Mouse (Mus musculus): Measurements from ENCODE around the gene Mid1. TPM values are rescaled to one million over a fixed set of nuclear protein-coding genes. Genes with fewer than 3 reads are reported as not detected.
"Not testable (repeated sequence)": the region's sequence is repeated elsewhere in the genome, so short reads cannot be mapped to it uniquely, and the experiment has no call there.

The Mid1 gene
- total and polyA plus RNA-seq, 2 experiments from 2014 or later: 3.8 to 8.5 TPM

DNA sequence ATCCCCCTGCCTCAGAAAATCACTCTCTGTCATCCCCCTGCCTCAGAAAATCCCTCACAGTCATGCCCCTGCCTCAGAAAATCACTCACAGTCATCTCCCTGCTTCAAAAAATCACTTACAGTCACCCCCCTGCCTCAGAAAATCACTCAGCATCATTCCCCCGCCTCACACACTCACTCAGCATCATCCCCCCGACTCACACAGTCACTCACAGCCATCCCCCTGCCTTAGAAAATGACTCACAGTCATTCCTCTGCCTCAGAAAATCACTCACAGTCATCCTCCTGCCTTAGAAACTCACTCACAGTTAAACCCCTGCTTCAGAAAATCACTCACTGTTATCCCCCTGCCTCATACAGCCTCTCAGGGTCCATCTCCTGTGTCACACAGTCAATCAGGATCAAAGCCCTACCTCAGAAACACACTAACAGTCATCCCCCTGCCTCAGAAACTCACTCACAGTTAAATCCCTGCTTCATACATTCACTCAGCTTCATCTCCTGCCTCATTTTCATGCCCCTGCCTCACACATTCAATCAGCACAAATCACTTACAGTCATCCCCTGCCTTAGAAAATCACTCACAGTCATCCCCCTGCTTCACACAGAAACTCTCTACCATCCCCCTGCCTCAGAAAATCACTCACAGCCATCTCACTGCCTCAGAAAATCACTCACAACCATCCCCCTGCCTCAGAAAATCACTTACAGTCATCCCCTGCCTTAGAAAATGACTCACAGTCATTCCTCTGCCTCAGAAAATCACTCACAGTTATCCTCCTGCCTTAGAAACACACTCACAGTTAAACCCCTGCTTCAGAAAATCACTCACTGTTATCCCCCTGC is 310.1 kb downstream of the Mid1 start:
- H3K4me1 ChIP-seq (ENCODE audit: insufficient read depth, low read length); H3K27ac ChIP-seq; H3K9ac ChIP-seq (replicated peaks; ENCODE audit: low read length); H3K36me3 ChIP-seq (ENCODE audit: insufficient read depth, low read length); ATAC-seq; H3K4me2 ChIP-seq (ENCODE audit: low read depth, low read length); H3K27me3 ChIP-seq (ENCODE audit: insufficient read depth, low read length); H3K4me3 ChIP-seq (ENCODE audit: low read length): not testable (repeated sequence)
- 45% methylated on average over 2 of the region's 2 CpGs for WGBS
- DNase-seq (ENCODE audit: low spot score): peak; percentile 26
- H3K9me3 ChIP-seq (ENCODE audit: low read length): peaks cover 17% of the 10 kb centered on the region; the same call in 1 of the 2 replicates

DNA sequence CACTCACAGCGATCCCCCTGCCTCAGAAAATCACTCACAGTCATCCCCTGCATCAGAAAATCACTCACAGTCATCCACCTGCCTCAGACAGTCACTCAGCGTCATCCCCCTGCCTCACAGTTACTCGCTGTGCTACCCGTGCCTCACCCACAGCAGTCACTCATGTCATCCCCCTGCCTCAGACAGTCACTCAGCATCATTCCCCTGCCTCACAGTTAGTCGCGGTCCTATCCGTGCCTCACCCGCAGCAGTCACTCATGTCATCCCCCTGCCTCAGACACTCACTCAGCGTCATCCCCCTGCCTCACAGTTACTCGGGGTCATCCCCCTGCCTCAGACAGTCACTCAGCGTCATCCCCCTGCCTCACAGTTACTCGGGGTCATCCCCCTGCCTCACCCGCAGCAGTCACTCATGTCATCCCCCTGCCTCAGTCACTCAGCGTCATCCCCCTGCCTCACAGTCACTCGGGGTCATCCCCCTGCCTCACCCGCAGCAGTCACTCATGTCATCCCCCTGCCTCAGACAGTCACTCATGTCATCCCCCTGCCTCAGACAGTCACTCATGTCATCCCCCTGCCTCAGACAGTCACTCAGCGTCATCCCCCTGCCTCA is 311.0 kb downstream of the Mid1 start:
- H3K27me3 ChIP-seq (ENCODE audit: insufficient read depth, low read length); H3K9ac ChIP-seq (replicated peaks; ENCODE audit: low read length); H3K36me3 ChIP-seq (ENCODE audit: insufficient read depth, low read length); ATAC-seq; H3K4me2 ChIP-seq (ENCODE audit: low read depth, low read length); H3K4me3 ChIP-seq (ENCODE audit: low read length); H3K27ac ChIP-seq; H3K4me1 ChIP-seq (ENCODE audit: insufficient read depth, low read length): not testable (repeated sequence)
- 56% methylated on average over 17 of the region's 17 CpGs for WGBS
- peaks cover 14% of the 10 kb centered on the region; the same call in 1 of the 2 replicates for H3K9me3 ChIP-seq (ENCODE audit: low read length)
- peak; percentile 1 for DNase-seq (ENCODE audit: low spot score)

DNA sequence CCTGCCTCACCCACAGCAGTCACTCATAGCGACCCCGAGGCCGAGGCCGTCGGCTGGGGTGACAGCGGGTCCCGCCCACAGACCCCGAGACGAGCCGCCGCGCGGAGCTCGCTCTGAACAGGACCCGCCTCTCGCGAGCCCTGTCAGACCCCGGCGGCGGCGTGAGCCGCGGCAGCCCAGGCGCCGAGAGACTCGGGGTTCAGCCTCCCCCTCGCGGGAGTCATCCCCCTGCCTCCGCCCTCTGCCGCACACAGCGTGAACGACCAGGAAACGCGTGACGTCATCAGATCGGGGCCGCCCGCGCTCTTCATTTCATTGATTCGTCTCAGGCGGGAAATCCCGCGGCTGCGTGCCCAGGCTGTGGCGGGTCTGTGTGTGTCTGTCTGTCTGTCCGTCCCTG is 311.9 kb downstream of the Mid1 start:
- 45% methylated on average over 46 of the region's 46 CpGs for WGBS
- peaks cover 14% of the 10 kb centered on the region; the same call in 1 of the 2 replicates for H3K9me3 ChIP-seq (ENCODE audit: low read length)
- H3K4me3 ChIP-seq (ENCODE audit: low read length): peak overlapping the region; percentile 46
- H3K9ac ChIP-seq (replicated peaks; ENCODE audit: low read length): peak overlapping the region; percentile 60; the same call in 1 of the 2 replicates
- H3K36me3 ChIP-seq (ENCODE audit: insufficient read depth, low read length); H3K27me3 ChIP-seq (ENCODE audit: insufficient read depth, low read length); DNase-seq (ENCODE audit: low spot score); H3K4me1 ChIP-seq (ENCODE audit: insufficient read depth, low read length): not testable (repeated sequence)
- peak; percentile 60 for ATAC-seq
- H3K27ac ChIP-seq: peak overlapping the region; percentile 61; the same call in 1 of the 2 replicates
- peak overlapping the region; percentile 85 for H3K4me2 ChIP-seq (ENCODE audit: low read depth, low read length)

DNA sequence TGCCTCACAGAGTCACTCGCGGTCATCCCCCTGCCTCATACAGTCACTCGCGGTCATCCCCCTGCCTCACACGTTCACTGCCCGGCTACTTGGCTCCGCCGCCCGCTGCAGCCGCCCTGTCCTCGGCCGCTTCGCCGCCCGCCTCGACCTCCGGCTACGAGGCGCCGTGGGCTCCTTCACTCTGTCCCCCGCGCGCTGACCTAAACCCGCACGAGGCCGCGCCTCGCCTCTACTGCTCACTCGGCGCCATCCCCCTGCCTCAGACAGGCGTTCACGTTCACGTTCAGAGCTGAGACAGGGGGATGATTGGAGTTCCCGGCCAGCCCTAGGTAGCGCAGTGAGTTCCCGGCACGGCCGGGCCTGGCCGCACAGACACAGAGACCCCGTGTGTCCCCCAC is 312.5 kb downstream of the Mid1 start:
- Histone ChIP-seq H3K9me3 (ENCODE audit: low read length) (peaks cover 14% of the 10 kb centered on the region; the same call in 1 of the 2 replicates), H3K4me2 (ENCODE audit: low read depth, low read length) (peak overlapping the region; percentile 85), H3K27ac (peak overlapping the region; percentile 61), H3K4me3 (ENCODE audit: low read length) (peak overlapping the region; percentile 46), H3K9ac (replicated peaks; ENCODE audit: low read length) (peak overlapping the region; percentile 60)
- not testable (repeated sequence) for H3K4me1 ChIP-seq (ENCODE audit: insufficient read depth, low read length); H3K27me3 ChIP-seq (ENCODE audit: insufficient read depth, low read length); DNase-seq (ENCODE audit: low spot score); H3K36me3 ChIP-seq (ENCODE audit: insufficient read depth, low read length); ATAC-seq
- WGBS: 42% methylated on average over 40 of the region's 40 CpGs

DNA sequence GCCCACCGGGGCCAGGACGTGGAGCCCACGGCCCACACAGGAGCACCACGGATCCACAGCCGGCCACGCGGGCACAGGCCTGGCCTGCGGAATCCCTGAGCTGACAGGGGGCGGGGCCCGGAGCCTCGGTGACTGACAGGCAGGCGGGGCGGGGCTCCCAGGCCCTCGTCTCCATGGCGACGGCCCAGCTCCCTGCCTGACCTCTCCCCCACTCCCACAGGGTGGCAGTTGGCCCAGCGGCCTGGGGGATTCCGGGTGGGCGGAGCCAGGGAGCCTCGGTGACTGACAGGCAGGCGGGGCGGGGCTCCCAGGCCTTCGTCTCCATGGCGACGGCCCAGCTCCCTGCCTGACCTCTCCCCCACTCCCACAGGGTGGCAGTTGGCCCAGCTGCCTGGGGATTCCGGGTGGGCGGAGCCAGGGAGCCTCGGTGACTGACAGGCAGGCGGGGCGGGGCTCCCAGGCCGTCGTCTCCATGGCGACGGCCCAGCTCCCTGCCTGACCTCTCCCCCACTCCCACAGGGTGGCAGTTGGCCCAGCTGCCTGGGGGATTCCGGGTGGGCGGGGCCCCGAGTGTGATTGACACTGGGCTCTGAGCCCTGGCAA is 313.0 kb downstream of the Mid1 start:
- ATAC-seq: peak; percentile 90
- H3K4me1 ChIP-seq (ENCODE audit: insufficient read depth, low read length); H3K27me3 ChIP-seq (ENCODE audit: insufficient read depth, low read length); H3K36me3 ChIP-seq (ENCODE audit: insufficient read depth, low read length): not testable (repeated sequence)
- 22% methylated on average over 37 of the region's 37 CpGs for WGBS
- Histone ChIP-seq H3K4me2 (ENCODE audit: low read depth, low read length) (peak overlapping the region; percentile 85), H3K9ac (replicated peaks; ENCODE audit: low read length) (peak overlapping the region; percentile 60), H3K9me3 (ENCODE audit: low read length) (peaks cover 14% of the 10 kb centered on the region; the same call in 1 of the 2 replicates), H3K27ac (peak overlapping the region; percentile 61), H3K4me3 (ENCODE audit: low read length) (peak overlapping the region; percentile 46)
- peak; percentile 74 for DNase-seq (ENCODE audit: low spot score)

DNA sequence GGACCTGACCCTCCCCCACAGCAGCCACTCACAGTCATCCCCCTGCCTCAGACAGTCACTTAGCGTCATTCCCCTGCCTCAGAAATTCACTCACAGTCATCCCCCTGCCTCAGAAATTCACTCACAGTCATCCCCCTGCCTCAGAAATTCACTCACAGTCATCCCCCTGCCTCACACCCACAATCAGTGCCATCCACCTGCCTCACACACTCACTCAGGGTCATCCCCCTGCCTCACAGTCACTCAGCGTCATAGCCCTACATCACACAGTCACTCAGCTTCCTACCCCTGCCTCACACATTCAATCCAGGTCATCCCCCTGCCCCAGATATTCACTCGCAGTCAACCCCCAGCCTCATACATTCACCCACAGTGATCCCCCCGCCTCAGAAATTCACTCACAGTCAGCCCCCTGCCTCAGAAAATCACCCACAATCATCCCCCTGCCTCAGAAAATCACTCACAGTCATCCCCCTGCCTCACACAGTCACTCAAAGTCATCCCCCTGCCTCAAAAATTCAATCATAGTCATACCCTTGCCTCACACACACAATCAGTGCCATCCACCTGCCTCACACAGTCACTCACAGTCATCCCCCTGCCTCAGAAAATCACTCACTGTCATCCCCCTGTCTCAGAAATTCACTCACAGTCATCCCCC is 313.7 kb downstream of the Mid1 start:
- not testable (repeated sequence) for H3K9ac ChIP-seq (replicated peaks; ENCODE audit: low read length)
- peak overlapping the region; percentile 61; the same call in 1 of the 2 replicates for H3K27ac ChIP-seq

DNA sequence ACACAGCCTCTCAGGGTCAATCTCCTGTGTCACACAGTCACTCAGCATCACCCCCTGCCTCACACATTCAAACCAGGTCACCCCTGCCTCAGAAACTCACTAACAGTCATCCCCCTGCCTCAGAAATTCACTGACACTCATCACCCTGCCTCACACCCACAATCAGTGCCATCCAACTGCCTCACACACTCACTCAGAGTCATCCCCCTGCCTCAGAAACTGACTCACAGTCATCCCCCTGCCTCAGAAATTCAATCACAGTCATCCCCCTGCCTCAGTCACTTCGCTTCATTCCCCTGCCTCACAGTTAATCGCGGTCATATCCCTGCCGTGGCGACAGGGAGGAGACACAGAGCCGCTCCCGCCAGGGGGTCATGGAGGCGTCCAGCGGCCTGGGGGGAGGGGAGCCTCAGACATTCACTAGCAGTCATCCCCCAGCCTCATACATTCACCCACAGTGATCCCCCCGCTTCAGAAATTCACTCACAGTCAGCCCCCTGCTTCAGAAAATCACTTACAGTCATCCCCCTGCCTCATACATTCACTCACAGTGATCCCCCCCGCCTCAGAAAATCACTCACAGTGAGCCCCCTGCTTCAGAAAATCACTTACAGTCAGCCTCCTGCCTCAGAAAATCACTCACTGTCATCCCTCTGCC is 314.4 kb downstream of the Mid1 start:
- DNase-seq (ENCODE audit: low spot score): peak; percentile 14
- H3K4me3 ChIP-seq (ENCODE audit: low read length); ATAC-seq; H3K4me1 ChIP-seq (ENCODE audit: insufficient read depth, low read length); H3K27me3 ChIP-seq (ENCODE audit: insufficient read depth, low read length); H3K27ac ChIP-seq; H3K4me2 ChIP-seq (ENCODE audit: low read depth, low read length); H3K36me3 ChIP-seq (ENCODE audit: insufficient read depth, low read length); H3K9ac ChIP-seq (replicated peaks; ENCODE audit: low read length): not testable (repeated sequence)
- peaks cover 14% of the 10 kb centered on the region; the same call in 1 of the 2 replicates for H3K9me3 ChIP-seq (ENCODE audit: low read length)
- 39% methylated on average over 11 of the region's 11 CpGs for WGBS

More for the DNA sequence above, 313.7 kb downstream of the Mid1 start:
- H3K4me3 ChIP-seq (ENCODE audit: low read length): peak overlapping the region; percentile 46; the same call in 1 of the 2 replicates
- not testable (repeated sequence) for ATAC-seq; H3K4me1 ChIP-seq (ENCODE audit: insufficient read depth, low read length); H3K36me3 ChIP-seq (ENCODE audit: insufficient read depth, low read length); H3K27me3 ChIP-seq (ENCODE audit: insufficient read depth, low read length)
- peak overlapping the region; percentile 85; the same call in 1 of the 2 replicates for H3K4me2 ChIP-seq (ENCODE audit: low read depth, low read length)
- H3K9me3 ChIP-seq (ENCODE audit: low read length): peaks cover 14% of the 10 kb centered on the region; the same call in 1 of the 2 replicates
- WGBS: 48% methylated on average over 4 of the region's 4 CpGs
- DNase-seq (ENCODE audit: low spot score): peak; percentile 1

DNA sequence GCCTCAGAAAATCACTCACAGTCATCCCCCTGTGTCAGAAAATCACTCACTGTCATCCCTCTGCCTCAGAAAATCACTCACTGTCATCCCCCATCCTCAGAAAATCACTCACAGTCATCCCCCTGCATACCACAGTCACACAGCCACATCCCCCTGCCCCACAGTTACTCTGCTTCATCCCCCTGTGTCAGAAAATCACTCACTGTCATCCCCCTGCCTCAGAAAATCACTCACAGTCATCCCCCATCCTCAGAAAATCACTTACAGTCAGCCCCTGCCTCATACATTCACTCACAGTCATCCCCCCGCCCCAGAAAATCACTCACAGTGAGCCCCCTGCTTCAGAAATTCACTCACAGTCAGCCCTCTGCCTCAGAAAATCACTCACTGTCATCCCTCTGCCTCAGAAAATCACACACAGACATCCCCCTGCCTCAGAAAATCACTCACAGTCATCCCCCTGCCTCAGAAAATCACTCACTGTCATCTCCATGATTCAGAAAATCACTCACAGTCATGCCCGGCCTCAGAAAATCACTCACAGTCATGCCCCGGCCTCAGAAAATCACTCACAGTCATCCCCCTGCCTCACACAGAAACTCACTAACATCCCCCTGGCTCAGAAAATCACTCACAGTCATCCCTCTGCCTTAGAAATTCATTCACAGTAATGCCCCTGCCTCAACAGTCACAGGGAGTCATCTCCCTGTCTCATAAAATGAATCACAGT is 315.1 kb downstream of the Mid1 start:
- not testable (repeated sequence) for H3K4me1 ChIP-seq (ENCODE audit: insufficient read depth, low read length); ATAC-seq; H3K27ac ChIP-seq; H3K9ac ChIP-seq (replicated peaks; ENCODE audit: low read length); H3K4me3 ChIP-seq (ENCODE audit: low read length); H3K4me2 ChIP-seq (ENCODE audit: low read depth, low read length); H3K27me3 ChIP-seq (ENCODE audit: insufficient read depth, low read length); H3K36me3 ChIP-seq (ENCODE audit: insufficient read depth, low read length); H3K9me3 ChIP-seq (ENCODE audit: low read length)
- 64% methylated on average over 3 of the region's 3 CpGs for WGBS
- DNase-seq (ENCODE audit: low spot score): peak; percentile 3
